Comparison of ENCODE assay signal across 10 mouse cellular contexts in genomic region chr14:79737642-79738379, GRCm38 (mm10). TPM values are rescaled to one million over a fixed set of nuclear protein-coding genes. Genes with fewer than 3 reads are reported as not detected.
DNase-seq lines count a peak whose midpoint lies in the region; ATAC-seq and TF ChIP-seq lines count a peak whose summit lies in the region.
"Had no signal": no experiment of that assay in that cellular context is flagged by ENCODE, and none has a peak within 500 bp of the region (broad histone marks: within the 10 kb centered on the region; RNA-seq: fewer than 3 reads in every experiment).

No protein-coding gene starts in this region.

- H3K4me2 ChIP-seq in kidney, embryonic 16.5 days (replicated peaks; ENCODE audit: low read depth, low read length): no peak overlapping the region
- H3K4me2 ChIP-seq in CH12.LX (ENCODE audit: insufficient read depth, low read depth, poor library complexity, severe bottlenecking): no peak overlapping the region
- no peak overlapping the region for H3K4me2 ChIP-seq in hindbrain, postnatal 0 days (ENCODE audit: low read depth, low read length)
- H3K4me2 ChIP-seq: embryonic facial prominence, embryonic 13.5 days; limb, embryonic 13.5 days; stomach, embryonic 15.5 days had no signal

- in situ Hi-C loops in CH12.LX (cut with MboI; ENCODE audit: low pct_ligation_motif_present, low pct_unique_long_range_greater_than_20kb, low sequenced_read_pairs): no loop called here

- ATAC-seq in kidney, embryonic 16.5 days (ENCODE audit: low FRiP score, low TSS enrichment): no peak
- peak; percentile 35; the same call in 1 of the 2 replicates for ATAC-seq in hindbrain, postnatal 0 days

- peak in 1 of 2 experiments; percentile 67; a peak in 2 of 4 replicates for TF ChIP-seq CTCF in CH12.LX (conservative IDR thresholded peaks at IDR 0.05 in 1 of 2, IDR thresholded peaks at IDR 0.05 in 1 of 2; ENCODE audit: low read depth in 2 of 2, low read length in 2 of 2)
- TF ChIP-seq CTCF in hindbrain, postnatal 0 days (IDR thresholded peaks at IDR 0.05; ENCODE audit: low read depth): peak; percentile 69

- TF ChIP-seq POLR2A in CH12.LX (IDR thresholded peaks at IDR 0.05; ENCODE audit: low read depth, low read length): no peak

- TF ChIP-seq RAD21 in CH12.LX (IDR thresholded peaks at IDR 0.05; ENCODE audit: low read depth, low read length): peak; percentile 64

- H3K79me2 ChIP-seq in CH12.LX (replicated peaks; ENCODE audit: control insufficient read depth, extremely low read depth, insufficient read depth, poor library complexity, severe bottlenecking): no peaks in the 10 kb centered on the region

- no peaks in the 10 kb centered on the region for H3K36me3 ChIP-seq in kidney, embryonic 16.5 days (ENCODE audit: insufficient read depth, low read length)
- H3K36me3 ChIP-seq in CH12.LX (replicated peaks in 1 of 2; ENCODE audit: control insufficient read depth in 1 of 2, insufficient read depth in 1 of 2, low read length in 1 of 2): no peaks in the 10 kb centered on the region
- no peaks in the 10 kb centered on the region for H3K36me3 ChIP-seq in hindbrain, postnatal 0 days (ENCODE audit: insufficient read depth, low read length)
- H3K36me3 ChIP-seq in splenic B cell, adult 2 months (ENCODE audit: control insufficient read depth, insufficient read depth, low read length, poor library complexity, severe bottlenecking): no peaks in the 10 kb centered on the region
- H3K36me3 ChIP-seq: embryonic facial prominence, embryonic 13.5 days; limb, embryonic 13.5 days; stomach, embryonic 15.5 days had no signal

- H3K27me3 ChIP-seq in kidney, embryonic 16.5 days (ENCODE audit: insufficient read depth, low read length): no peaks in the 10 kb centered on the region
- H3K27me3 ChIP-seq in CH12.LX (replicated peaks): no peaks in the 10 kb centered on the region
- H3K27me3 ChIP-seq in hindbrain, postnatal 0 days (ENCODE audit: insufficient read depth, low read length): no peaks in the 10 kb centered on the region
- H3K27me3 ChIP-seq in splenic B cell, adult 2 months (ENCODE audit: control insufficient read depth, insufficient read depth, low read length, poor library complexity, severe bottlenecking): no peaks in the 10 kb centered on the region
- H3K27me3 ChIP-seq: embryonic facial prominence, embryonic 13.5 days; limb, embryonic 13.5 days; stomach, embryonic 15.5 days had no signal

- no peak overlapping the region for H3K27ac ChIP-seq in kidney, embryonic 16.5 days (ENCODE audit: low read length)
- no peak overlapping the region for H3K27ac ChIP-seq in CH12.LX (ENCODE audit: insufficient read depth, low read depth)
- no peak overlapping the region for H3K27ac ChIP-seq in hindbrain, postnatal 0 days
- H3K27ac ChIP-seq: embryonic facial prominence, embryonic 13.5 days; limb, embryonic 13.5 days; stomach, embryonic 15.5 days had no signal

- DNase-seq in kidney, postnatal 10 days: peak; percentile 51
- peak; percentile 18 for DNase-seq in CH12.LX (ENCODE audit: extremely low read depth)
- peak; percentile 11 for DNase-seq in NIH3T3 (ENCODE audit: low read depth)
- peak; percentile 58 for DNase-seq in hindbrain, postnatal 0 days (ENCODE audit: low spot score)
- peak; percentile 3 for DNase-seq in splenic B cell, adult 2 months (ENCODE audit: low read depth, low spot score)
- DNase-seq in cerebellum, adult 18-20 months: no peak

- H3K9me3 ChIP-seq in kidney, embryonic 16.5 days (ENCODE audit: low read length): no peaks in the 10 kb centered on the region
- no peaks in the 10 kb centered on the region for H3K9me3 ChIP-seq in CH12.LX (replicated peaks; ENCODE audit: low read length)
- H3K9me3 ChIP-seq in hindbrain, postnatal 0 days (ENCODE audit: low read length): no peaks in the 10 kb centered on the region
- H3K9me3 ChIP-seq: embryonic facial prominence, embryonic 13.5 days; limb, embryonic 13.5 days; stomach, embryonic 15.5 days had no signal

- no peak overlapping the region for H3K9ac ChIP-seq in kidney, embryonic 16.5 days (replicated peaks; ENCODE audit: low read length)
- H3K9ac ChIP-seq in CH12.LX (ENCODE audit: insufficient read depth, low read depth): no peak overlapping the region
- no peak overlapping the region for H3K9ac ChIP-seq in hindbrain, postnatal 0 days (replicated peaks; ENCODE audit: low read length)
- H3K9ac ChIP-seq: embryonic facial prominence, embryonic 13.5 days; limb, embryonic 13.5 days; stomach, embryonic 15.5 days had no signal

- WGBS in kidney, embryonic 16.5 days: 60% methylated on average over 9 of the region's 9 CpGs
- WGBS in hindbrain, postnatal 0 days: 68% methylated on average over 9 of the region's 9 CpGs

- TF ChIP-seq EP300 in CH12.LX (IDR thresholded peaks at IDR 0.05; ENCODE audit: low read length): no peak

- dilution Hi-C loops in CH12.LX (cut with MboI; ENCODE audit: extremely low pct_ligation_motif_present, extremely low pct_unique_long_range_greater_than_20kb, low sequenced_read_pairs): no loop called here

- no peak overlapping the region for H3K4me3 ChIP-seq in kidney, embryonic 16.5 days (ENCODE audit: low read length)
- H3K4me3 ChIP-seq in CH12.LX (replicated peaks in 1 of 3; ENCODE audit: low read depth in 2 of 3, low read length in 2 of 3, poor library complexity in 1 of 3): no peak overlapping the region
- H3K4me3 ChIP-seq in hindbrain, postnatal 0 days (ENCODE audit: low read length): no peak overlapping the region
- H3K4me3 ChIP-seq: embryonic facial prominence, embryonic 13.5 days; limb, embryonic 13.5 days; stomach, embryonic 15.5 days had no signal

- H3K4me1 ChIP-seq in kidney, embryonic 16.5 days (ENCODE audit: insufficient read depth, low read length): peaks cover 6% of the 10 kb centered on the region
- peaks cover 5 to 28% of the 10 kb centered on the region in 2 experiments; a peak in 3 of 4 replicates for H3K4me1 ChIP-seq in CH12.LX (ENCODE audit: control insufficient read depth in 1 of 2, insufficient read depth in 2 of 2)
- no peaks in the 10 kb centered on the region for H3K4me1 ChIP-seq in hindbrain, postnatal 0 days (ENCODE audit: insufficient read depth, low read length)
- H3K4me1 ChIP-seq: embryonic facial prominence, embryonic 13.5 days; stomach, embryonic 15.5 days had no signal

TF ChIP-seq in CH12.LX, 34 proteins besides CTCF, POLR2A, EP300 and RAD21:
- peak; percentile 50; the same call in 1 of the 2 replicates for TF ChIP-seq MAZ (IDR thresholded peaks at IDR 0.05; ENCODE audit: low read depth, low read length)
- no peak for TF ChIP-seq ZC3H11A (IDR thresholded peaks at IDR 0.05; ENCODE audit: low read depth, low read length)
- peak; percentile 64 for TF ChIP-seq SMC3 (IDR thresholded peaks at IDR 0.05; ENCODE audit: low read depth, low read length)
- no peak for TF ChIP-seq CHD2 (IDR thresholded peaks at IDR 0.05; ENCODE audit: low read length)

RNA-seq across cellular contexts. Expression of gene Pcdh8, which starts 33.3 kb away (rescaled TPM):
- polyA plus RNA-seq in kidney, embryonic 16.5 days (2015; fragmentation: Nextera tagmentation; extraction: Ambion mirVana): 1.6 and 1.9 TPM in 2 replicates
- not detected in 2 replicates for total RNA-seq in CH12.LX (2012; rRNA removed)
- total RNA-seq in CH12.LX (2014; rRNA removed): not detected in 2 replicates
- not detected in 2 replicates for polyA plus RNA-seq in CH12.LX (2012; ENCODE audit: insufficient read length, low read depth)
- 103 and 128 TPM in 2 replicates for total RNA-seq in hindbrain, postnatal 0 days (2014; rRNA removed)
- 25.9 and 30.1 TPM in 2 replicates for polyA plus RNA-seq in hindbrain, postnatal 0 days (2015; fragmentation: Nextera tagmentation; extraction: Ambion mirVana)

Comparison
In these comparisons a context has a peak if more than half of its experiments do, and no peak if none do; other contexts are left out.
1. DNase-seq: peak in kidney, postnatal 10 days (single experiment), CH12.LX (single experiment), NIH3T3 (single experiment), hindbrain, postnatal 0 days (single experiment) and splenic B cell, adult 2 months (single experiment); none in cerebellum, adult 18-20 months (0 of 2).